Mouse (Mus musculus) G1E (cell line): ENCODE data around the gene Sbk2. TPM values are rescaled to one million over a fixed set of nuclear protein-coding genes. Genes with fewer than 3 reads are reported as not detected.

Experiments used
- ATAC-seq: 2 replicates; pipeline ENCODE4 v1.8.0; 2016; ENCODE audit warnings: mild to moderate bottlenecking; ENCODE audit not compliant: insufficient number of reproducible peaks, poor library complexity, low FRiP score, severe bottlenecking; ENCODE audit errors: extremely low read depth
- DNase-seq: peaks from one replicate; pipeline ENCODE4 v3.0.0; 2012; ENCODE audit warnings: low spot score
- H3K27me3 ChIP-seq: 2 replicates; pipeline ENCODE4 v1.6.1; 2012; ENCODE audit warnings: mild to moderate bottlenecking, low read length, inconsistent platforms; ENCODE audit not compliant: insufficient read depth
- H3K36me3 ChIP-seq: replicated peaks from 2 replicates; pipeline ENCODE3; 2012; ENCODE audit warnings: mild to moderate bottlenecking, inconsistent platforms
- H3K4me1 ChIP-seq: 2 replicates; pipeline ENCODE4 v1.6.1; 2012; ENCODE audit warnings: low read depth, low read length, inconsistent platforms, mixed read lengths; ENCODE audit not compliant: insufficient read depth
- H3K4me3 ChIP-seq: 2 replicates; pipeline ENCODE4 v1.5.1; 2012; ENCODE audit warnings: low read depth, mild to moderate bottlenecking, inconsistent platforms, low read length, moderate library complexity, mixed read lengths
- H3K9me3 ChIP-seq: replicated peaks from 2 replicates; pipeline ENCODE4 v1.6.1; 2012; ENCODE audit warnings: inconsistent platforms
- CTCF ChIP-seq: IDR thresholded peaks from 2 replicates; pipeline ENCODE4 v1.5.1; 2012; ENCODE audit warnings: low read depth, low read length, inconsistent platforms, mixed read lengths
- GATA1 ChIP-seq: IDR thresholded peaks from 2 replicates; pipeline ENCODE4 v1.6.1; 2012; ENCODE audit warnings: borderline replicate concordance, low read length, inconsistent platforms, mixed read lengths
- GATA2 ChIP-seq: IDR thresholded peaks from 2 replicates; pipeline ENCODE4 v1.6.1; 2012; ENCODE audit warnings: low read depth, low read length, inconsistent platforms, borderline replicate concordance
- POLR2AphosphoS5 ChIP-seq: IDR thresholded peaks from 2 replicates; pipeline ENCODE4 v1.6.1; 2012; ENCODE audit warnings: low read depth, low read length, inconsistent platforms; ENCODE audit not compliant: insufficient replicate concordance
- TAL1 ChIP-seq: conservative IDR thresholded peaks from 2 replicates; pipeline ENCODE4 v1.6.1; 2012; ENCODE audit warnings: low read depth, low read length, inconsistent platforms, mixed read lengths
- polyA plus RNA-seq: library from polyadenylated mRNA; stranded (reverse); fragments of >175 nt; gene quantifications from 2 replicates; pipeline ENCODE4 v1.2.3, GENCODE M21; 2012
- total RNA-seq, 2 experiments: library from RNA; stranded (forward) in 1 of 2; stranded (reverse) in 1 of 2; fragments of 200-1000 nt in 1 of 2; fragments of >200 nt in 1 of 2; fragmentation: Nextera tagmentation in 1 of 2; gene quantifications; 2 replicates each; pipeline ENCODE4 v1.2.3; 2014 to 2017

Gene Sbk2
- total and polyA plus RNA-seq, 3 experiments, result 0.11 TPM; not detected in 2

- ATAC-seq, result no peak
- DNase-seq, result no peak
- H3K27me3 ChIP-seq, result peaks cover 17% of the 10 kb centered on the region; the same call in 1 of the 2 replicates
- peaks cover 45% of the 10 kb centered on the region for H3K4me1 ChIP-seq
- TF ChIP-seq GATA2 (no peak), POLR2AphosphoS5 (no peak), GATA1 (no peak), CTCF (no peak), TAL1 (no peak)
- H3K36me3 ChIP-seq, result peaks cover 55% of the 10 kb centered on the region
- H3K9me3 ChIP-seq, result peaks cover 6% of the 10 kb centered on the region; the same call in 1 of the 2 replicates
- H3K4me3 ChIP-seq, result no peak overlapping the region
Measured at GRCm38 (mm10) chr7:4920976-4921823, 43.0 kb downstream of the Sbk2 start.

GRCm38 (mm10) chr7:4920496-4920895 lies 43.7 kb downstream of the Sbk2 start:
- Histone ChIP-seq H3K36me3 (peaks cover 56% of the 10 kb centered on the region), H3K4me1 (peaks cover 51% of the 10 kb centered on the region), H3K9me3 (peaks cover 6% of the 10 kb centered on the region; the same call in 1 of the 2 replicates)

GRCm38 (mm10) chr7:4919971-4920370 lies 44.2 kb downstream of the Sbk2 start:
- no peak for TF ChIP-seq TAL1
- no peak for TF ChIP-seq GATA2
- TF ChIP-seq GATA1, result no peak
- no peak for TF ChIP-seq POLR2AphosphoS5
- TF ChIP-seq CTCF, result no peak
- DNase-seq (no peak), ATAC-seq (no peak)
- H3K9me3 ChIP-seq, result peaks cover 6% of the 10 kb centered on the region; the same call in 1 of the 2 replicates
- peaks cover 12% of the 10 kb centered on the region; the same call in 1 of the 2 replicates for H3K27me3 ChIP-seq
- peaks cover 51% of the 10 kb centered on the region for H3K4me1 ChIP-seq
- H3K4me3 ChIP-seq, result no peak overlapping the region; the same call in 1 of the 2 replicates
- H3K36me3 ChIP-seq, result peaks cover 56% of the 10 kb centered on the region

More at GRCm38 (mm10) chr7:4920496-4920895, 43.7 kb downstream of the Sbk2 start:
- TF ChIP-seq GATA2 (no peak), CTCF (no peak)
- Histone ChIP-seq H3K4me3 (no peak overlapping the region; the same call in 1 of the 2 replicates), H3K27me3 (peaks cover 14% of the 10 kb centered on the region; the same call in 1 of the 2 replicates)
- no peak for ATAC-seq
- DNase-seq, result no peak

GRCm38 (mm10) chr7:4919096-4919495 lies 45.1 kb downstream of the Sbk2 start:
- DNase-seq (no peak), ATAC-seq (no peak)
- peaks cover 6% of the 10 kb centered on the region; the same call in 1 of the 2 replicates for H3K9me3 ChIP-seq
- H3K4me1 ChIP-seq, result peaks cover 50% of the 10 kb centered on the region
- peaks cover 56% of the 10 kb centered on the region for H3K36me3 ChIP-seq
- no peak overlapping the region for H3K4me3 ChIP-seq
- H3K27me3 ChIP-seq, result peaks cover 8% of the 10 kb centered on the region; the same call in 1 of the 2 replicates
- no peak for TF ChIP-seq CTCF
- no peak for TF ChIP-seq POLR2AphosphoS5
- TF ChIP-seq GATA1, result no peak
- no peak for TF ChIP-seq GATA2

- Histone ChIP-seq H3K36me3 (peaks cover 56% of the 10 kb centered on the region), H3K27me3 (peaks cover 4% of the 10 kb centered on the region; the same call in 1 of the 2 replicates), H3K4me1 (peaks cover 52% of the 10 kb centered on the region), H3K9me3 (peaks cover 6% of the 10 kb centered on the region; the same call in 1 of the 2 replicates), H3K4me3 (no peak overlapping the region)
- ATAC-seq (no peak), DNase-seq (no peak)
- TF ChIP-seq TAL1 (no peak), GATA2 (no peak), CTCF (no peak), POLR2AphosphoS5 (no peak)
Measured at GRCm38 (mm10) chr7:4918681-4919080, 45.5 kb downstream of the Sbk2 start.

- ATAC-seq (no peak), DNase-seq (no peak)
- no peak overlapping the region for H3K4me3 ChIP-seq
- peaks cover 6% of the 10 kb centered on the region; the same call in 1 of the 2 replicates for H3K9me3 ChIP-seq
- peaks cover 45% of the 10 kb centered on the region for H3K4me1 ChIP-seq
- TF ChIP-seq TAL1, result no peak
- no peak for TF ChIP-seq GATA1
- peaks cover 2% of the 10 kb centered on the region; the same call in 1 of the 2 replicates for H3K27me3 ChIP-seq
- H3K36me3 ChIP-seq, result peaks cover 56% of the 10 kb centered on the region
Measured at GRCm38 (mm10) chr7:4917494-4917893, 46.7 kb downstream of the Sbk2 start.
